Mouse (Mus musculus): ENCODE data around the gene Shmt1. TPM values are rescaled to one million over a fixed set of nuclear protein-coding genes. Genes with fewer than 3 reads are reported as not detected.

Shmt1 gene
- polyA plus RNA-seq, 2 experiments = 30.4 to 35.9 TPM

- TF ChIP-seq POLR2A (IDR thresholded peaks at IDR 0.05; ENCODE audit: borderline replicate concordance, extremely low read depth, insufficient read depth, insufficient read length) = no peak
- 71% methylated on average over 1 of the region's 1 CpGs for WGBS
- Histone ChIP-seq H3K4me3 (replicated peaks; ENCODE audit: low read length) (no peak overlapping the region), H3K4me1 (ENCODE audit: control insufficient read depth, insufficient read depth, low read length) (0 out of 2 replicates have a peak, but pooled peaks cover 5% of the 10 kb centered on the region), H3K27me3 (ENCODE audit: control insufficient read depth, insufficient read depth, low read length) (no peaks in the 10 kb centered on the region), H3K4me2 (replicated peaks; ENCODE audit: low read depth, low read length, severe bottlenecking) (no peak overlapping the region), H3K9ac (ENCODE audit: low read depth, low read length, severe bottlenecking) (no peak overlapping the region), H3K9me3 (ENCODE audit: control insufficient read depth, low read length) (no peaks in the 10 kb centered on the region), H3K36me3 (ENCODE audit: control insufficient read depth, insufficient read depth, low read length) (no peaks in the 10 kb centered on the region), H3K27ac (replicated peaks; ENCODE audit: low read depth, low read length) (no peak overlapping the region)
- ATAC-seq (ENCODE audit: low FRiP score, low read depth) = no peak
- DNase-seq (ENCODE audit: low spot score) = no peak
Observed at GRCm38 (mm10) chr11:60826700-60827099, 15.2 kb upstream of the Shmt1 start.

- no peak overlapping the region for H3K4me3 ChIP-seq (replicated peaks; ENCODE audit: low read length)
- H3K27ac ChIP-seq (replicated peaks; ENCODE audit: low read depth, low read length) = no peak overlapping the region
- 78% methylated on average over 3 of the region's 3 CpGs for WGBS
- no peaks in the 10 kb centered on the region for H3K36me3 ChIP-seq (ENCODE audit: control insufficient read depth, insufficient read depth, low read length)
- H3K27me3 ChIP-seq (ENCODE audit: control insufficient read depth, insufficient read depth, low read length) = no peaks in the 10 kb centered on the region
- no peak for TF ChIP-seq POLR2A (IDR thresholded peaks at IDR 0.05; ENCODE audit: borderline replicate concordance, extremely low read depth, insufficient read depth, insufficient read length)
- DNase-seq (ENCODE audit: low spot score) (no peak), ATAC-seq (ENCODE audit: low FRiP score, low read depth) (no peak)
- no peaks in the 10 kb centered on the region for H3K9me3 ChIP-seq (ENCODE audit: control insufficient read depth, low read length)
- H3K9ac ChIP-seq (ENCODE audit: low read depth, low read length, severe bottlenecking) = no peak overlapping the region
- H3K4me1 ChIP-seq (ENCODE audit: control insufficient read depth, insufficient read depth, low read length) = no peaks in the 10 kb centered on the region
- no peak overlapping the region for H3K4me2 ChIP-seq (replicated peaks; ENCODE audit: low read depth, low read length, severe bottlenecking)
Observed at GRCm38 (mm10) chr11:60825191-60825590, 13.7 kb upstream of the Shmt1 start.

GRCm38 (mm10) chr11:60823771-60824170 lies 12.3 kb upstream of the Shmt1 start:
- ATAC-seq (ENCODE audit: low FRiP score, low read depth) = no peak
- no peak for TF ChIP-seq POLR2A (IDR thresholded peaks at IDR 0.05; ENCODE audit: borderline replicate concordance, extremely low read depth, insufficient read depth, insufficient read length)
- Histone ChIP-seq H3K9ac (ENCODE audit: low read depth, low read length, severe bottlenecking) (no peak overlapping the region), H3K9me3 (ENCODE audit: control insufficient read depth, low read length) (no peaks in the 10 kb centered on the region), H3K27me3 (ENCODE audit: control insufficient read depth, insufficient read depth, low read length) (no peaks in the 10 kb centered on the region), H3K27ac (replicated peaks; ENCODE audit: low read depth, low read length) (no peak overlapping the region), H3K36me3 (ENCODE audit: control insufficient read depth, insufficient read depth, low read length) (no peaks in the 10 kb centered on the region), H3K4me3 (replicated peaks; ENCODE audit: low read length) (no peak overlapping the region), H3K4me1 (ENCODE audit: control insufficient read depth, insufficient read depth, low read length) (no peaks in the 10 kb centered on the region), H3K4me2 (replicated peaks; ENCODE audit: low read depth, low read length, severe bottlenecking) (no peak overlapping the region)
- 67% methylated on average over 2 of the region's 2 CpGs for WGBS
- no peak for DNase-seq (ENCODE audit: low spot score)

- ATAC-seq (ENCODE audit: low FRiP score, low read depth) (no peak), DNase-seq (ENCODE audit: low spot score) (no peak)
- no peak overlapping the region for H3K9ac ChIP-seq (ENCODE audit: low read depth, low read length, severe bottlenecking)
- no peaks in the 10 kb centered on the region for H3K36me3 ChIP-seq (ENCODE audit: control insufficient read depth, insufficient read depth, low read length)
- H3K27me3 ChIP-seq (ENCODE audit: control insufficient read depth, insufficient read depth, low read length) = no peaks in the 10 kb centered on the region
- H3K4me3 ChIP-seq (replicated peaks; ENCODE audit: low read length) = no peak overlapping the region
- no peak for TF ChIP-seq POLR2A (IDR thresholded peaks at IDR 0.05; ENCODE audit: borderline replicate concordance, extremely low read depth, insufficient read depth, insufficient read length)
- H3K9me3 ChIP-seq (ENCODE audit: control insufficient read depth, low read length) = no peaks in the 10 kb centered on the region
- H3K4me2 ChIP-seq (replicated peaks; ENCODE audit: low read depth, low read length, severe bottlenecking) = no peak overlapping the region
- H3K27ac ChIP-seq (replicated peaks; ENCODE audit: low read depth, low read length) = no peak overlapping the region
- 61% methylated on average over 5 of the region's 5 CpGs for WGBS
- H3K4me1 ChIP-seq (ENCODE audit: control insufficient read depth, insufficient read depth, low read length) = no peaks in the 10 kb centered on the region
Observed at GRCm38 (mm10) chr11:60816398-60816797, 4.9 kb upstream of the Shmt1 start.

GRCm38 (mm10) chr11:60811054-60811460 lies 461 bp downstream of the Shmt1 start:
- no peak for TF ChIP-seq POLR2A (IDR thresholded peaks at IDR 0.05; ENCODE audit: borderline replicate concordance, extremely low read depth, insufficient read depth, insufficient read length)
- WGBS = under 1% methylated on average over 29 of the region's 29 CpGs
- peak; percentile 96 for DNase-seq (ENCODE audit: low spot score)
- H3K9me3 ChIP-seq (ENCODE audit: control insufficient read depth, low read length) = no peaks in the 10 kb centered on the region
- peak overlapping the region; percentile 81 for H3K4me2 ChIP-seq (replicated peaks; ENCODE audit: low read depth, low read length, severe bottlenecking)
- peak overlapping the region; percentile 50 for H3K9ac ChIP-seq (ENCODE audit: low read depth, low read length, severe bottlenecking)
- no peaks in the 10 kb centered on the region for H3K36me3 ChIP-seq (ENCODE audit: control insufficient read depth, insufficient read depth, low read length)
- peak overlapping the region; percentile 50 for H3K4me3 ChIP-seq (replicated peaks; ENCODE audit: low read length)
- H3K4me1 ChIP-seq (ENCODE audit: control insufficient read depth, insufficient read depth, low read length) = peaks cover 15% of the 10 kb centered on the region; the same call in 1 of the 2 replicates
- H3K27me3 ChIP-seq (ENCODE audit: control insufficient read depth, insufficient read depth, low read length) = no peaks in the 10 kb centered on the region
- H3K27ac ChIP-seq (replicated peaks; ENCODE audit: low read depth, low read length) = no peak overlapping the region
- ATAC-seq (ENCODE audit: low FRiP score, low read depth) = peak; percentile 100

Data from limb, embryonic 14.5 days (tissue).